Mouse (Mus musculus) forebrain, embryonic 13.5 days (tissue): ENCODE measurements around the gene Hdgfl2. TPM values are rescaled to one million over a fixed set of nuclear protein-coding genes. Genes with fewer than 3 reads are reported as not detected.
A peak's percentile ranks its signal among the peaks of the same experiment; 100 is the strongest.

Experiments used
- ATAC-seq: fragments of 200-750 bp; cut with Nextera tagmentation; 2 replicates; pipeline ENCODE4 v1.8.0; 2017
- H3K27ac ChIP-seq: fragments of 300-500 bp; sonication (generic); 2 replicates; pipeline ENCODE4 v1.5.1; 2015; ENCODE audit warnings: inconsistent platforms, mild to moderate bottlenecking, moderate library complexity
- H3K27me3 ChIP-seq: fragments of 300-500 bp; sonication (generic); 2 replicates; pipeline ENCODE4 v1.6.1; 2015; ENCODE audit warnings: mild to moderate bottlenecking, inconsistent platforms
- H3K36me3 ChIP-seq: fragments of 300-500 bp; sonication (generic); 2 replicates; pipeline ENCODE4 v1.6.1; 2015; ENCODE audit warnings: mild to moderate bottlenecking, inconsistent platforms; ENCODE audit not compliant: poor library complexity, severe bottlenecking
- H3K4me1 ChIP-seq: fragments of 300-500 bp; sonication (generic); 2 replicates; pipeline ENCODE4 v1.6.1; 2015; ENCODE audit warnings: inconsistent platforms
- H3K4me2 ChIP-seq: fragments of 300-500 bp; sonication (generic); 2 replicates; pipeline ENCODE4 v1.6.1; 2015; ENCODE audit warnings: inconsistent platforms, mild to moderate bottlenecking, moderate library complexity
- H3K4me3 ChIP-seq: fragments of 300-500 bp; sonication (generic); 2 replicates; pipeline ENCODE4 v1.5.1; 2015; ENCODE audit warnings: mild to moderate bottlenecking, inconsistent platforms
- H3K9ac ChIP-seq: fragments of 300-500 bp; sonication (generic); 2 replicates; pipeline ENCODE4 v1.6.1; 2015; ENCODE audit warnings: mild to moderate bottlenecking, inconsistent platforms
- H3K9me3 ChIP-seq: fragments of 300-500 bp; sonication (generic); replicated peaks from 2 replicates; pipeline ENCODE4 v1.6.1; 2016; ENCODE audit warnings: inconsistent platforms
- WGBS: fragments of 180-500 bp; shearing (Covaris S2); methylation state at CpG from one replicate; pipeline ENCODE4 v1.1.7; 2015; 5-methylcytosine and 5-hydroxymethylcytosine counted together
- polyA plus RNA-seq: library from polyadenylated mRNA; unstranded; fragments of >200 nt; fragmentation: Nextera tagmentation; extraction: Ambion mirVana; gene quantifications from 2 replicates; pipeline ENCODE4 v1.2.1, GENCODE M21; 2015

Gene Hdgfl2
- polyA plus RNA-seq, 1 experiment from 2014 or later, result 163 TPM

GRCm38 (mm10) chr17:56139355-56139754 lies 59.9 kb downstream of the Hdgfl2 start:
- 7% methylated on average over 18 of the region's 21 CpGs for WGBS

GRCm38 (mm10) chr17:56139858-56140595 lies 60.6 kb downstream of the Hdgfl2 start, which contains the start of gene Sema6b:
Gene Sema6b, minus strand, starts transcription at chr17:56140343.
- peaks cover 82% of the 10 kb centered on the region for H3K27me3 ChIP-seq
- H3K4me2 ChIP-seq, result peak within 1 kb of the TSS; percentile 94
- WGBS, result 1% methylated on average over 69 of the region's 79 CpGs
- no peaks in the 10 kb centered on the region for H3K9me3 ChIP-seq
- H3K27ac ChIP-seq, result peak within 1 kb of the TSS; percentile 48; the same call in 1 of the 2 replicates
- peak; percentile 48 for ATAC-seq
- peak within 1 kb of the TSS; percentile 79 for H3K4me3 ChIP-seq
- peak within 1 kb of the TSS; percentile 84 for H3K9ac ChIP-seq
- H3K4me1 ChIP-seq, result peaks cover 43% of the 10 kb centered on the region
- H3K36me3 ChIP-seq, result no peaks in the 10 kb centered on the region

More at GRCm38 (mm10) chr17:56139355-56139754, 59.9 kb downstream of the Hdgfl2 start:
- H3K4me3 ChIP-seq, result peak overlapping the region; percentile 79
- no peak overlapping the region; the same call in 1 of the 2 replicates for H3K27ac ChIP-seq
- peaks cover 77% of the 10 kb centered on the region for H3K27me3 ChIP-seq
- peak; percentile 34 for ATAC-seq
- peaks cover 49% of the 10 kb centered on the region for H3K4me1 ChIP-seq
- H3K4me2 ChIP-seq, result peak overlapping the region; percentile 94
- peak overlapping the region; percentile 84 for H3K9ac ChIP-seq
- H3K9me3 ChIP-seq, result no peaks in the 10 kb centered on the region
- H3K36me3 ChIP-seq, result no peaks in the 10 kb centered on the region

- H3K4me2 ChIP-seq, result peak overlapping the region; percentile 66
- peak overlapping the region; percentile 56 for H3K9ac ChIP-seq
- H3K27ac ChIP-seq, result no peak overlapping the region
- under 1% methylated on average over 39 of the region's 47 CpGs for WGBS
- H3K4me3 ChIP-seq, result peak overlapping the region; percentile 41
- H3K9me3 ChIP-seq, result no peaks in the 10 kb centered on the region
- ATAC-seq, result peak; percentile 60
- H3K4me1 ChIP-seq, result peaks cover 48% of the 10 kb centered on the region
- H3K27me3 ChIP-seq, result peaks cover 85% of the 10 kb centered on the region
- H3K36me3 ChIP-seq, result no peaks in the 10 kb centered on the region
These were observed 62.5 kb downstream of the Hdgfl2 start for GRCm38 (mm10) chr17:56141702-56142605.

GRCm38 (mm10) chr17:56144546-56144945 lies 65.1 kb downstream of the Hdgfl2 start:
- no peak for ATAC-seq
- WGBS, result 72% methylated on average over 9 of the region's 9 CpGs

GRCm38 (mm10) chr17:56146131-56146530 lies 66.7 kb downstream of the Hdgfl2 start:
- no peak for ATAC-seq
- Histone ChIP-seq H3K36me3 (no peaks in the 10 kb centered on the region), H3K27me3 (peaks cover 89% of the 10 kb centered on the region), H3K9me3 (no peaks in the 10 kb centered on the region), H3K4me1 (peaks cover 30% of the 10 kb centered on the region), H3K4me3 (no peak overlapping the region), H3K9ac (no peak overlapping the region), H3K4me2 (no peak overlapping the region), H3K27ac (no peak overlapping the region)
- WGBS, result 21% methylated on average over 9 of the region's 9 CpGs

More at GRCm38 (mm10) chr17:56144546-56144945, 65.1 kb downstream of the Hdgfl2 start:
- Histone ChIP-seq H3K36me3 (no peaks in the 10 kb centered on the region), H3K9me3 (no peaks in the 10 kb centered on the region), H3K4me2 (no peak overlapping the region), H3K4me1 (peaks cover 38% of the 10 kb centered on the region), H3K27ac (no peak overlapping the region), H3K4me3 (no peak overlapping the region), H3K9ac (no peak overlapping the region), H3K27me3 (peaks cover 87% of the 10 kb centered on the region)

- H3K4me3 ChIP-seq, result no peak overlapping the region
- peaks cover 84% of the 10 kb centered on the region for H3K27me3 ChIP-seq
- H3K36me3 ChIP-seq, result no peaks in the 10 kb centered on the region
- ATAC-seq, result no peak
- H3K9ac ChIP-seq, result no peak overlapping the region
- no peaks in the 10 kb centered on the region for H3K9me3 ChIP-seq
- H3K4me1 ChIP-seq, result peaks cover 18% of the 10 kb centered on the region
- H3K27ac ChIP-seq, result no peak overlapping the region
- no peak overlapping the region for H3K4me2 ChIP-seq
- 68% methylated on average over 12 of the region's 12 CpGs for WGBS
These were observed 68.0 kb downstream of the Hdgfl2 start for GRCm38 (mm10) chr17:56147420-56147819.

GRCm38 (mm10) chr17:56148280-56148679 lies 68.8 kb downstream of the Hdgfl2 start:
- Histone ChIP-seq H3K4me3 (0 out of 2 replicates have a peak overlapping the region, but pooled peaks have one; percentile 28), H3K4me1 (peaks cover 14% of the 10 kb centered on the region), H3K4me2 (peak overlapping the region; percentile 56), H3K9ac (no peak overlapping the region), H3K36me3 (no peaks in the 10 kb centered on the region), H3K27ac (no peak overlapping the region; the same call in 1 of the 2 replicates), H3K9me3 (no peaks in the 10 kb centered on the region), H3K27me3 (peaks cover 86% of the 10 kb centered on the region)
- ATAC-seq, result no peak
- 19% methylated on average over 9 of the region's 9 CpGs for WGBS

- ATAC-seq, result peak; percentile 39
- 1% methylated on average over 30 of the region's 30 CpGs for WGBS
- Histone ChIP-seq H3K27me3 (peaks cover 81% of the 10 kb centered on the region), H3K4me1 (peaks cover 21% of the 10 kb centered on the region), H3K4me3 (peak overlapping the region; percentile 28), H3K27ac (no peak overlapping the region), H3K36me3 (no peaks in the 10 kb centered on the region), H3K9me3 (no peaks in the 10 kb centered on the region), H3K4me2 (peak overlapping the region; percentile 56), H3K9ac (peak overlapping the region; percentile 52)
These were observed 69.6 kb downstream of the Hdgfl2 start for GRCm38 (mm10) chr17:56148790-56149618.

- Histone ChIP-seq H3K4me3 (no peak overlapping the region), H3K27ac (no peak overlapping the region), H3K36me3 (no peaks in the 10 kb centered on the region), H3K27me3 (peaks cover 77% of the 10 kb centered on the region), H3K4me2 (no peak overlapping the region), H3K9me3 (no peaks in the 10 kb centered on the region), H3K9ac (no peak overlapping the region), H3K4me1 (peaks cover 22% of the 10 kb centered on the region)
- ATAC-seq, result no peak
- WGBS, result 51% methylated on average over 2 of the region's 2 CpGs
These were observed 70.5 kb downstream of the Hdgfl2 start for GRCm38 (mm10) chr17:56149897-56150296.
